Mouse (Mus musculus) kidney, embryonic 16.5 days (tissue): ENCODE measurements around the gene Tcaf1. TPM values are rescaled to one million over a fixed set of nuclear protein-coding genes. Genes with fewer than 3 reads are reported as not detected.

ENCODE experiments used
- ATAC-seq: fragments of 200-750 bp; cut with Nextera tagmentation; 2 replicates; pipeline ENCODE4 v1.8.0; 2017; ENCODE audit warnings: moderate TSS enrichment; ENCODE audit not compliant: low FRiP score, low TSS enrichment
- H3K27ac ChIP-seq: fragments of 300-500 bp; sonication (generic); 2 replicates; pipeline ENCODE4 v1.5.1; 2014; ENCODE audit warnings: low read length
- H3K27me3 ChIP-seq: fragments of 300-500 bp; sonication (generic); 2 replicates; pipeline ENCODE4 v1.6.1; 2014; ENCODE audit warnings: low read length, control low read depth, mixed read lengths; ENCODE audit not compliant: insufficient read depth
- H3K36me3 ChIP-seq: fragments of 300-500 bp; sonication (generic); 2 replicates; pipeline ENCODE4 v1.6.1; 2014; ENCODE audit warnings: low read length, control low read depth, mixed read lengths; ENCODE audit not compliant: insufficient read depth
- H3K4me1 ChIP-seq: fragments of 300-500 bp; sonication (generic); 2 replicates; pipeline ENCODE4 v1.6.1; 2014; ENCODE audit warnings: low read length, control low read depth, mixed read lengths; ENCODE audit not compliant: insufficient read depth
- H3K4me2 ChIP-seq: fragments of 300-500 bp; sonication (generic); replicated peaks from 2 replicates; pipeline ENCODE4 v1.6.1; 2014; ENCODE audit warnings: low read depth, low read length
- H3K4me3 ChIP-seq: fragments of 300-500 bp; sonication (generic); 2 replicates; pipeline ENCODE4 v1.5.1; 2014; ENCODE audit warnings: mild to moderate bottlenecking, low read length
- H3K9ac ChIP-seq: fragments of 300-500 bp; sonication (generic); replicated peaks from 2 replicates; pipeline ENCODE4 v1.6.1; 2014; ENCODE audit warnings: low read length
- H3K9me3 ChIP-seq: fragments of 300-500 bp; sonication (generic); 2 replicates; pipeline ENCODE4 v1.6.1; 2016; ENCODE audit warnings: low read length, control low read depth
- WGBS: fragments of 180-500 bp; shearing (Covaris S2); extraction: QIAGEN DNeasy Blood & Tissue Kit; methylation state at CpG from one replicate; pipeline ENCODE4 v1.1.7; 2014; 5-methylcytosine and 5-hydroxymethylcytosine counted together
- polyA plus RNA-seq: library from polyadenylated mRNA; unstranded; fragments of >200 nt; fragmentation: Nextera tagmentation; extraction: Ambion mirVana; gene quantifications from 2 replicates; pipeline ENCODE4 v1.2.1, GENCODE M21; 2015

Tcaf1 gene
- polyA plus RNA-seq, 1 experiment from 2014 or later, result 86.4 TPM

GRCm38 (mm10) chr6:42689761-42690160 lies 20.1 kb downstream of the Tcaf1 start:
- H3K4me2 ChIP-seq, result no peak overlapping the region
- H3K4me1 ChIP-seq, result peaks cover 5% of the 10 kb centered on the region; the same call in 1 of the 2 replicates
- H3K9me3 ChIP-seq, result no peaks in the 10 kb centered on the region
- no peaks in the 10 kb centered on the region for H3K27me3 ChIP-seq
- H3K27ac ChIP-seq, result no peak overlapping the region
- peaks cover 19% of the 10 kb centered on the region for H3K36me3 ChIP-seq
- no peak overlapping the region for H3K4me3 ChIP-seq
- H3K9ac ChIP-seq, result no peak overlapping the region
- no peak for ATAC-seq

GRCm38 (mm10) chr6:42687907-42688306 lies 22.0 kb downstream of the Tcaf1 start:
- H3K9me3 ChIP-seq, result no peaks in the 10 kb centered on the region
- peaks cover 24% of the 10 kb centered on the region for H3K36me3 ChIP-seq
- 91% methylated on average over 5 of the region's 5 CpGs for WGBS
- H3K4me3 ChIP-seq, result no peak overlapping the region
- H3K27me3 ChIP-seq, result no peaks in the 10 kb centered on the region
- peaks cover 5% of the 10 kb centered on the region; the same call in 1 of the 2 replicates for H3K4me1 ChIP-seq
- H3K27ac ChIP-seq, result no peak overlapping the region
- H3K9ac ChIP-seq, result no peak overlapping the region
- ATAC-seq, result no peak
- H3K4me2 ChIP-seq, result no peak overlapping the region

DNA sequence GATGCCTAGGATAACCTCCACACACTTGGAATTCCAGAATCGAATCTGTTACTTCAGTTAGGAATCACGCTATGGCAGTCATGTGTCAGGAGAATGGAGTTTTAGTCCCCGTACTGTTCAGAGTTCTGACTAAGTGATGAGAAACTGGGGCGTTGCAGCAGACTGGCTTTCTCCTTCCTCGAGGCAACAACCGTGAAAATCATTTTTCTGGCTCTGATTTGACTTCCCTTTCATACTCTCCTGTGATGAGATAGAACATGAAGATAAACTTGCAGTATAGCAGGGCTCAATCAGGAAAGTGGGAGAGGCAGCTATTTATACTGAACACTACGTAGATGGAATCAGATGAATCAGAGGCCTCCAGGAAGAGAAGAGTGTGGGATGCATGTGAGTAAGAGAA lies 29.8 kb downstream of the Tcaf1 start:
- no peak overlapping the region for H3K4me2 ChIP-seq
- H3K27ac ChIP-seq, result no peak overlapping the region
- 81% methylated on average over 7 of the region's 7 CpGs for WGBS
- no peak for ATAC-seq
- peaks cover 48% of the 10 kb centered on the region for H3K36me3 ChIP-seq
- no peaks in the 10 kb centered on the region for H3K9me3 ChIP-seq
- H3K4me1 ChIP-seq, result no peaks in the 10 kb centered on the region
- H3K27me3 ChIP-seq, result no peaks in the 10 kb centered on the region
- H3K9ac ChIP-seq, result no peak overlapping the region
- no peak overlapping the region for H3K4me3 ChIP-seq

GRCm38 (mm10) chr6:42676011-42676410 lies 33.9 kb downstream of the Tcaf1 start:
- no peak overlapping the region for H3K4me3 ChIP-seq
- no peak overlapping the region for H3K27ac ChIP-seq
- no peaks in the 10 kb centered on the region for H3K9me3 ChIP-seq
- 92% methylated on average over 3 of the region's 3 CpGs for WGBS
- H3K4me1 ChIP-seq, result no peaks in the 10 kb centered on the region
- H3K27me3 ChIP-seq, result no peaks in the 10 kb centered on the region
- H3K9ac ChIP-seq, result no peak overlapping the region
- no peak for ATAC-seq
- peaks cover 71% of the 10 kb centered on the region for H3K36me3 ChIP-seq
- no peak overlapping the region for H3K4me2 ChIP-seq

DNA sequence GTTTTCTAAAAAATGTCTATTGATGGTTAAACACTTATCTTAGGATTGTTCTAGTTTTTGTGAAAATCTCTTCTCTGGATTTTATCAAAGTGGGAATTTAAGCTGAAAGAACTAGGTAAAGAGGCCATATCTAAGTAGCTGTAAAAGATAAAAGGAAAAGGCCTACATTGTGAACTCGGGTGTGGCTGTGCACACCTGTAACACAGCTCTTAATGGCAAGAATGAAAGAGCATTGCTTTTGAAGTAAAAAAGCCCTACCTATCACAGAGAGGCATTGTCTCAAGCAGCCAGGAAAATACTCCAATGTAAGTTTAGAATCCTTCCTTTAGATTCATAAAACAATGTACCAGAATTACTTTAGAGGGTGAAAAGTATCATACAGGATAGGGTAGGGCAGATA lies 38.1 kb downstream of the Tcaf1 start:
- ATAC-seq, result no peak
- no peak overlapping the region for H3K4me3 ChIP-seq
- H3K27me3 ChIP-seq, result no peaks in the 10 kb centered on the region
- H3K27ac ChIP-seq, result no peak overlapping the region
- no peaks in the 10 kb centered on the region for H3K9me3 ChIP-seq
- no peaks in the 10 kb centered on the region for H3K4me1 ChIP-seq
- no peak overlapping the region for H3K4me2 ChIP-seq
- no peak overlapping the region for H3K9ac ChIP-seq
- H3K36me3 ChIP-seq, result peaks cover 54% of the 10 kb centered on the region
- WGBS, result 81% methylated on average over 1 of the region's 1 CpGs

DNA sequence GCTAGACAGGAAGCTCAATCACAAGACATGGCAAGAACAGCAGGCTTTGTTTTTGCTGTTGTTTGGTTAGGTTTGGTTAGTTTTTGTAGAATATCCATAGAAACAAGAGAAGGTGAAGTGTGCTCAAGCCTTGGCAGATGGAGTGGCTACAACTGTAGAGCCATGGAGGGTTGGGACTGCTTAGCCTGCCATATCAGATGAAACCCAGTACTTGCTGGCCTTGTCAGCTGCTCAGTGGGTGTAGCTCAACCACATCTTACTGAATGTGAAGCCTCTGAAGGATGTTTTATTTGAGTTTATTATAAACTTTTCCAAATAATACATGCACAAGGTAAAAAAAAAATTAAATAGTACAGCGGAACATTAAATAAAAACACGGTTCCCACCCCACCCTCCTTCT lies 42.2 kb downstream of the Tcaf1 start:
- WGBS, result 95% methylated on average over 2 of the region's 2 CpGs
- Histone ChIP-seq H3K36me3 (peaks cover 15% of the 10 kb centered on the region), H3K9me3 (no peaks in the 10 kb centered on the region), H3K4me3 (no peak overlapping the region), H3K9ac (no peak overlapping the region), H3K27me3 (no peaks in the 10 kb centered on the region), H3K4me2 (no peak overlapping the region), H3K27ac (no peak overlapping the region), H3K4me1 (no peaks in the 10 kb centered on the region)
- no peak for ATAC-seq

DNA sequence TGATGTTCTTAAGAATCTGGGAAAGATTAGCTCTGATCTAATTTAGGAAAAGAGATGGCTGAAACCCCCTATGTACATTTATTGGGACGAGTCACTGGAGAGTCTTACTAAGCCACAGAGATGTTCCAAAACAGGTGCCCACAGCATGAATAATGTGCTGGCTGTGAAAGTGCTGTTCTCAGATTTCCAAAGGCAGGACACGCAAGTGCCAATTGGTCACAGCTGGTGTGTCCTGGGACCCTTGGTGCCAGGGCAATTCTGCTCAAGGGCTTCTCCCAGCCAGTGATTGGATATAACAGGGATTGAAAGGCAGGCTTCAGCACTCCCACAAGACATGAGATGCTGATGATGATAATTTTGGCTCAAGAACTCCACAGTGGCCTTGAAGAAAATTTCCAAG lies 48.1 kb downstream of the Tcaf1 start:
- H3K9me3 ChIP-seq, result no peaks in the 10 kb centered on the region
- H3K4me2 ChIP-seq, result no peak overlapping the region
- H3K27me3 ChIP-seq, result no peaks in the 10 kb centered on the region
- no peak overlapping the region for H3K9ac ChIP-seq
- no peak overlapping the region for H3K27ac ChIP-seq
- H3K36me3 ChIP-seq, result no peaks in the 10 kb centered on the region
- no peak overlapping the region for H3K4me3 ChIP-seq
- no peaks in the 10 kb centered on the region for H3K4me1 ChIP-seq
- no peak for ATAC-seq
- 42% methylated on average over 2 of the region's 2 CpGs for WGBS

GRCm38 (mm10) chr6:42644912-42645549 lies 64.9 kb downstream of the Tcaf1 start, which contains the start of gene Tcaf2:
Gene Tcaf2, minus strand, starts transcription at chr6:42645254.
- under 1% methylated on average over 23 of the region's 23 CpGs for WGBS
- Histone ChIP-seq H3K36me3 (no peaks in the 10 kb centered on the region), H3K4me2 (peak within 1 kb of the TSS; percentile 61), H3K9ac (peak within 1 kb of the TSS; percentile 47), H3K4me3 (peak within 1 kb of the TSS; percentile 47), H3K4me1 (no peaks in the 10 kb centered on the region), H3K9me3 (no peaks in the 10 kb centered on the region), H3K27ac (no peak within 1 kb of the TSS), H3K27me3 (no peaks in the 10 kb centered on the region)
- ATAC-seq, result peak; percentile 100

- no peak overlapping the region for H3K4me2 ChIP-seq
- no peaks in the 10 kb centered on the region for H3K36me3 ChIP-seq
- H3K4me3 ChIP-seq, result no peak overlapping the region
- no peak overlapping the region for H3K27ac ChIP-seq
- H3K27me3 ChIP-seq, result no peaks in the 10 kb centered on the region
- H3K9me3 ChIP-seq, result no peaks in the 10 kb centered on the region
- H3K4me1 ChIP-seq, result no peaks in the 10 kb centered on the region
- 84% methylated on average over 5 of the region's 5 CpGs for WGBS
- no peak overlapping the region for H3K9ac ChIP-seq
- no peak for ATAC-seq
Measured at GRCm38 (mm10) chr6:42634393-42634792, 75.5 kb downstream of the Tcaf1 start.

GRCm38 (mm10) chr6:42631395-42631794 lies 78.5 kb downstream of the Tcaf1 start:
- WGBS, result 73% methylated on average over 4 of the region's 4 CpGs
- Histone ChIP-seq H3K4me2 (no peak overlapping the region), H3K9me3 (no peaks in the 10 kb centered on the region), H3K27ac (no peak overlapping the region), H3K36me3 (no peaks in the 10 kb centered on the region), H3K9ac (no peak overlapping the region), H3K4me3 (no peak overlapping the region), H3K27me3 (no peaks in the 10 kb centered on the region), H3K4me1 (no peaks in the 10 kb centered on the region)
- ATAC-seq, result no peak
